Comparison of ENCODE assay signal across 8 mouse cellular contexts in the genomic region with DNA sequence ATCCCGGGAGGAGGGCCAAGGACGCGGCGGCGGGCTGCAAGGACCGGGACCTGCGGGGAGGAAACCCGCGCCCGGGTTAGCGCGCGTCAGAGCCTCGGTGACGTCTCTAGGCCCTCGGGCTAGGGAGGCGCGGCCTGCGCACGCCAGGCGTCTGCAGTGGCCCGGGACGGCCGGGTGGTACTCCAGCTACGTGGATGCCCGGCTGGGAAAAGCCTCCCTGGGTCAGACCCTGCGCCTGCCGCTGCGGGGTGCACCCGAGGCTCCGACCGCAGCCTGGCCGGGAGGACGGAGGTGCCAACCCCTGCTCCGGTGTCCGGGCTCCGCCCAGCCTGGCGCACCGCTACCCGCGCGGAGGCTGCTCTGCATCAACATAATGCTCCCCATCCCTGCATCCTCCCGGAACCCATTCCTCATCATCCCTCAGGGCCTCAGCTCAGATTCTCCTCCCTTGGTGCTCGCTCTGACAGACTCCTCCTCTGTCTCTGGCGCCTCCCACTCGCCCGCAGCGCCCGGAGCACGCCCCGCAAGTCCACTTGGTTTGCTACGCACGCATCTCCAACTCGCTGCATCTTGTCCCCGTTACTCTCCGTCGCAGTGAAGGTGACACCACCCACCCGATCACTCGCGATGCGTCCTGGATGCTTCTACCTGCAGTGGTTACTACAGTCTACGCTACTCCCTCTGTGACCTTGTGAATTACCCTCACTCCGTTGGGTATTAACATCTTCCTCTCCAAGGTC. TPM values are rescaled to one million over a fixed set of nuclear protein-coding genes. Genes with fewer than 3 reads are reported as not detected.
A peak's percentile ranks its signal among the peaks of the same experiment; 100 is the strongest.
DNase-seq lines count a peak whose midpoint lies in the region; ATAC-seq lines count a peak whose summit lies in the region.

No protein-coding gene starts in this region.

- DNase-seq in R1 (ENCODE audit: low read depth, low spot score), result peak; percentile 77
- peak; percentile 65 for DNase-seq in gastrocnemius, postnatal 14 days
- DNase-seq in left cerebral cortex, postnatal 14 days (ENCODE audit: low spot score in 2 of 2), result peak; percentile 77 to 79
- peak; percentile 80 for DNase-seq in right cerebral cortex, postnatal 25 days

- ATAC-seq in common myeloid progenitor, adult 5-6 weeks (replicated peaks; ENCODE audit: low read depth, poor library complexity, severe bottlenecking), result peak; percentile 42
- ATAC-seq in inflammation-experienced regulatory T-cells, adult 6 months, result peak; percentile 78
- ATAC-seq in megakaryocyte progenitor cell, adult 5-6 weeks (replicated peaks; ENCODE audit: poor library complexity), result peak; percentile 35
- no peak for ATAC-seq in erythroid progenitor cell, adult 5-6 weeks (replicated peaks; ENCODE audit: low FRiP score, poor library complexity, severe bottlenecking)

- intact Hi-C loops in gastrocnemius, postnatal 14 days (cut with DNase I; ENCODE audit: low total_unique reads), result loop anchor here (5.0 kb wide), 1 partner anchor 72 kb away; no protein-coding TSS in a partner anchor
- intact Hi-C loops in left cerebral cortex, postnatal 14 days (cut with DNase I), result loop anchor here (2.0 to 5.0 kb wide), 3 partner anchors 53 to 132 kb away; partner anchors contain the start of gene Chrm4

RNA-seq across cellular contexts. Expression of gene Phf21a, which starts 33.3 kb away (rescaled TPM):
- 40.4 and 47.0 TPM in 2 replicates for total RNA-seq in common myeloid progenitor, adult 5-6 weeks (2017)
- total RNA-seq in gastrocnemius, postnatal 14 days (2021), result 10 to 100 TPM; 19.5 to 21.2 TPM
- polyA plus RNA-seq in inflammation-experienced regulatory T-cells, adult 6 months (2017; shearing (Covaris generic)), result 10 to 100 TPM; 44.3 to 68.5 (median 54.2) TPM
- total RNA-seq in left cerebral cortex, postnatal 14 days (2021), result 10 to 100 TPM; 64.5 to 73.9 TPM
- total RNA-seq in megakaryocyte progenitor cell, adult 5-6 weeks (2015), result 48.4 and 49.5 TPM in 2 replicates
- 23.2 and 24.3 TPM in 2 replicates for total RNA-seq in megakaryocyte progenitor cell, adult 5-6 weeks (2017)
- 27.0 and 41.5 TPM in 2 replicates for total RNA-seq in erythroid progenitor cell, adult 5-6 weeks (2015; ENCODE audit: low replicate concordance)
- 2.0 and 22.5 TPM in 2 replicates for total RNA-seq in erythroid progenitor cell, adult 5-6 weeks (2017; ENCODE audit: low replicate concordance)

RNA-seq across cellular contexts. Expression of gene Creb3l1, which starts 35.3 kb away (rescaled TPM):
- 0.78 TPM in 1 of 2 replicates, not detected in the other for total RNA-seq in common myeloid progenitor, adult 5-6 weeks (2017)
- total RNA-seq in gastrocnemius, postnatal 14 days (2021), result 10 to 100 TPM; 14.7 to 22.6 TPM
- 1 to 10 TPM in 2 of 3 experiments, under 1 TPM in 1; 0.92 to 1.7 (median 1.1) TPM for polyA plus RNA-seq in inflammation-experienced regulatory T-cells, adult 6 months (2017; shearing (Covaris generic))
- total RNA-seq in left cerebral cortex, postnatal 14 days (2021), result 1 to 10 TPM; 3.9 to 6.0 TPM
- 1.1 and 2.0 TPM in 2 replicates for total RNA-seq in megakaryocyte progenitor cell, adult 5-6 weeks (2015)
- 0.10 and 0.37 TPM in 2 replicates for total RNA-seq in megakaryocyte progenitor cell, adult 5-6 weeks (2017)
- 1.4 TPM in 1 of 2 replicates, not detected in the other for total RNA-seq in erythroid progenitor cell, adult 5-6 weeks (2015; ENCODE audit: low replicate concordance)
- 0.08 and 0.51 TPM in 2 replicates for total RNA-seq in erythroid progenitor cell, adult 5-6 weeks (2017; ENCODE audit: low replicate concordance)
